Mouse (Mus musculus): ENCODE results near the gene Rab31. TPM values are rescaled to one million over a fixed set of nuclear protein-coding genes. Genes with fewer than 3 reads are reported as not detected.
A peak's percentile ranks its signal among the peaks of the same experiment; 100 is the strongest.

Gene Rab31
- total RNA-seq, 1 experiment: 22.8 TPM

DNA sequence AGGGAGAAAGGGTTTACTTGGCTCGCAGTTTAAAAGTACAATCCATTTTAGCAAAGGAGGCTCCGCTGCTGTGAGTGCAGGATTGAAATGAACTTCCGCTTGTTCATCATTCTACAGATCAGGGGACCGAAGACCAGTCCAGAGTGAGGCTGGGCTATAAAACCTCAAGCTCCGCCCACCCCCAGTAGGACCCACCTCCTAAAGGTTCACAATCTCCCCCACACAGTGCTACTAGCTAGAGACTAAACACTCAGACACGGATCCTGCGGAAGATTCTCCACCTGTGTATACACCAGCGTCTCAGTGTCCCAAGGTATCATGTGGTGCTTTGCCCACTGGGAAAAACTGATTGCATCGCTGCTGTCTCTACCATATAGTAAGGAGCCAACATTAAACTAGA is 40.8 kb downstream of the Rab31 start:
- no peak overlapping the region for H3K27ac ChIP-seq (ENCODE audit: insufficient read depth, low read depth, low read length, poor library complexity, severe bottlenecking)
- H3K9me3 ChIP-seq (ENCODE audit: control insufficient read depth, insufficient read depth, low read depth, low read length): no peaks in the 10 kb centered on the region
- H3K4me1 ChIP-seq (ENCODE audit: control insufficient read depth in 2 of 2, insufficient read depth in 2 of 2, low read length in 2 of 2, poor library complexity in 1 of 2): peaks cover 6 to 32% of the 10 kb centered on the region in 2 experiments; a peak in 3 of 4 replicates
- no peaks in the 10 kb centered on the region for H3K36me3 ChIP-seq (ENCODE audit: control insufficient read depth, insufficient read depth, low read length, poor library complexity, severe bottlenecking)
- no peak overlapping the region for H3K9ac ChIP-seq (ENCODE audit: insufficient read depth, low read depth, low read length, poor library complexity, severe bottlenecking)
- DNase-seq (ENCODE audit: low read depth, low spot score): no peak
- H3K4me3 ChIP-seq (ENCODE audit: insufficient read depth in 1 of 2, low read depth in 1 of 2, low read length in 2 of 2, poor library complexity in 1 of 2, severe bottlenecking in 1 of 2): peak overlapping the region; percentile 12 to 41; a peak in 2 of 4 replicates
- in situ Hi-C loops (cut with MboI; ENCODE audit: low sequenced_read_pairs in 2 of 2, unreplicated experiment in 2 of 2): no loop called here
- no peak for TF ChIP-seq MAFK (IDR thresholded peaks at IDR 0.05; ENCODE audit: insufficient read depth, low read depth, low read length)
- TF ChIP-seq ZNF384 (IDR thresholded peaks at IDR 0.05; ENCODE audit: low read depth, low read length): no peak
- no peak for TF ChIP-seq HCFC1 (IDR thresholded peaks at IDR 0.05; ENCODE audit: borderline replicate concordance, insufficient read depth, low read length)
- no peak for TF ChIP-seq CHD2 (IDR thresholded peaks at IDR 0.05; ENCODE audit: low read depth, low read length)
- no peak for TF ChIP-seq ZC3H11A (IDR thresholded peaks at IDR 0.05; ENCODE audit: borderline replicate concordance, low read depth, low read length)

DNA sequence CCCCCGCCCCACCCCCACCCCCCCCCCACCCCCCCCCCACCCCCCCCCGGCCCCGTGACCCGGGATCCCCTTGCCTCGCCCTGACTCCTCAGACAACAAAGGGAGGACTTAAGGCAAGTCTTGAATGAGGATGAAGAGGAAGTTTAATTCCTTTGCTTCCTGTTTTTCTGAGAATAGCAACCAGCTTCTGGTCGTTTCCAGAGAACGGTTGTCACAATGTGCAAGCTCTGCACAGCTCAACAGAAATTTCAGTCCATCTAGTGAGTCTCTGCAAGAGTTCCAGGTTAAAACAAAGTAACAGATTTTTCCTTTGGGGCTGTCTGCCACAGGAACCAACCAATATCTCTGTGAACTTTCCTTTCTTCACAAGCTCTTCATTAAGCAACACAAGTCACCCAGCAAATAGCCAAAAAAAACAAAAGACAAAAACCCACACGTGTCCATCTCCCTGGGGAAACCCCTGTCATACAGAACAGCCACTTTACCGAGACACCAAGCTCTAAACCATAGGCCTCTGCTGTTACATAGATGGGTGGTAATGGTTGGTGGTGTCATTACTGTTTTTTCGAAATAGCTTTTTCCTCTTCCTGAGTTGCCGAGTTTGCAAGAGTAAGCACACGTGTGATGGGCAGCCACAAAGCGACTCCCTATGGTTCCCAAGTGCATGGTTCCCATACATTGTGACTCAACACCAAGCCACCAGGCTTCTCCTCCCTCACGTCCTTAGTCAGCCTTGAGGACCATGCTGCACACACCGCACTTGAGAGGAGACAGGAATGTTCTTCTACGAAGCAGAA is 42.4 kb downstream of the Rab31 start:
- H3K9ac ChIP-seq (ENCODE audit: insufficient read depth, low read depth, low read length, poor library complexity, severe bottlenecking): no peak overlapping the region

DNA sequence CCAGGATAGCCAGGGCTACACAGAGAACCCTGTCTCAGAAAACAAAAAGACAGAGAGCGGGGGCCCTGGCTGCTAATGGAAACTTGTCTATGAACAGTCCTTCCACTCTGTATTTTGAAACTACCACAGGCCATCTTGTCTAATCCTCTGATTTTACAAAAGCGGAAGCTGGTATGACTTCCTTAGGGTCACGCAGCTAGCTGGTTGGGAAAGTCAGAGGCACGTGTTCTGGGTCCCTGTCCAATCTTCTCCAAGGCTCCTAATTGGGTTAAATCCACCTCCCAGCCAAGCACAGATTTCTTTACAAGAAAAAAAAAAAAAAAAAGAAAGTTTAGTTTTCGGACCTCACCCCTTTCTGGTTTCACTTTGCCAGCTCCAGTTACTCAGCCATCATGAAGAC is 45.8 kb downstream of the Rab31 start:
- Histone ChIP-seq H3K27ac (ENCODE audit: insufficient read depth, low read depth, low read length, poor library complexity, severe bottlenecking) (peak overlapping the region; percentile 92), H3K4me3 (ENCODE audit: insufficient read depth in 1 of 2, low read depth in 1 of 2, low read length in 2 of 2, poor library complexity in 1 of 2, severe bottlenecking in 1 of 2) (peak overlapping the region; percentile 30 to 49; a peak in 3 of 4 replicates), H3K4me1 (ENCODE audit: control insufficient read depth in 2 of 2, insufficient read depth in 2 of 2, low read length in 2 of 2, poor library complexity in 1 of 2) (peaks cover 18 to 40% of the 10 kb centered on the region in 2 experiments; a peak in 3 of 4 replicates), H3K9ac (ENCODE audit: insufficient read depth, low read depth, low read length, poor library complexity, severe bottlenecking) (peak overlapping the region; percentile 72; the same call in 1 of the 2 replicates), H3K36me3 (ENCODE audit: control insufficient read depth, insufficient read depth, low read length, poor library complexity, severe bottlenecking) (no peaks in the 10 kb centered on the region), H3K9me3 (ENCODE audit: control insufficient read depth, insufficient read depth, low read depth, low read length) (no peaks in the 10 kb centered on the region)
- TF ChIP-seq ZNF384 (IDR thresholded peaks at IDR 0.05; ENCODE audit: low read depth, low read length): peak; percentile 77
- TF ChIP-seq MAFK (IDR thresholded peaks at IDR 0.05; ENCODE audit: insufficient read depth, low read depth, low read length): no peak
- in situ Hi-C loops (cut with MboI; ENCODE audit: low sequenced_read_pairs in 2 of 2, unreplicated experiment in 2 of 2): no loop called here
- no peak for DNase-seq (ENCODE audit: low read depth, low spot score)

More for the DNA sequence above, 42.4 kb downstream of the Rab31 start:
- TF ChIP-seq ZC3H11A (IDR thresholded peaks at IDR 0.05; ENCODE audit: borderline replicate concordance, low read depth, low read length) (no peak), MAFK (IDR thresholded peaks at IDR 0.05; ENCODE audit: insufficient read depth, low read depth, low read length) (no peak), HCFC1 (IDR thresholded peaks at IDR 0.05; ENCODE audit: borderline replicate concordance, insufficient read depth, low read length) (no peak), ZNF384 (IDR thresholded peaks at IDR 0.05; ENCODE audit: low read depth, low read length) (no peak), CHD2 (IDR thresholded peaks at IDR 0.05; ENCODE audit: low read depth, low read length) (no peak)
- no peak for DNase-seq (ENCODE audit: low read depth, low spot score)
- no peak overlapping the region for H3K4me3 ChIP-seq (ENCODE audit: insufficient read depth in 1 of 2, low read depth in 1 of 2, low read length in 2 of 2, poor library complexity in 1 of 2, severe bottlenecking in 1 of 2)
- H3K27ac ChIP-seq (ENCODE audit: insufficient read depth, low read depth, low read length, poor library complexity, severe bottlenecking): no peak overlapping the region; the same call in 1 of the 2 replicates
- H3K4me1 ChIP-seq (ENCODE audit: control insufficient read depth in 2 of 2, insufficient read depth in 2 of 2, low read length in 2 of 2, poor library complexity in 1 of 2): peaks cover 6 to 36% of the 10 kb centered on the region in 2 experiments; a peak in 3 of 4 replicates
- no peaks in the 10 kb centered on the region for H3K36me3 ChIP-seq (ENCODE audit: control insufficient read depth, insufficient read depth, low read length, poor library complexity, severe bottlenecking)
- no peaks in the 10 kb centered on the region for H3K9me3 ChIP-seq (ENCODE audit: control insufficient read depth, insufficient read depth, low read depth, low read length)
- in situ Hi-C loops (cut with MboI; ENCODE audit: low sequenced_read_pairs in 2 of 2, unreplicated experiment in 2 of 2): no loop called here

DNA sequence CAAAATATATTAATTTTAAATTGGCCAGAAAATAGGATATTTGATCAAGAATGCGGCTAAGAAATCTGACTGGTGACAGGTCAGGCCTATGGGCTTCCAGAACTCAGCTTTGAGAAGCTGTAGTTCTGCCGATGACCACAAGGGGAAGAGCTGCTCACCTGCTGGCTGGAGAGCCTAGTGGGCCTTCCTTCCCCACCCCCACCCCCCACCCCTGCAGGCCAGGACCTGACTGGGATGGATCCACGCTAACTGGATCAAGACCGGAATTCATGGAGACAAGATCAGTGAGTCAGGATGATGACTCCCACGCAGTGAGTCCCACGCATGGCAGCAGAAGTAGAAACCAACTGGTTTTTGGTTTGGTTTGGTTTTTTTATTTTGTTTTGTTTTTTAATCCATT is 46.3 kb downstream of the Rab31 start:
- peak; percentile 78 for DNase-seq (ENCODE audit: low read depth, low spot score)
- peak overlapping the region; percentile 92 for H3K27ac ChIP-seq (ENCODE audit: insufficient read depth, low read depth, low read length, poor library complexity, severe bottlenecking)
- in situ Hi-C loops (cut with MboI; ENCODE audit: low sequenced_read_pairs in 2 of 2, unreplicated experiment in 2 of 2): no loop called here

More for the DNA sequence above, 46.3 kb downstream of the Rab31 start:
- H3K36me3 ChIP-seq (ENCODE audit: control insufficient read depth, insufficient read depth, low read length, poor library complexity, severe bottlenecking): no peaks in the 10 kb centered on the region
- TF ChIP-seq ZNF384 (IDR thresholded peaks at IDR 0.05; ENCODE audit: low read depth, low read length) (no peak), HCFC1 (IDR thresholded peaks at IDR 0.05; ENCODE audit: borderline replicate concordance, insufficient read depth, low read length) (no peak), ZC3H11A (IDR thresholded peaks at IDR 0.05; ENCODE audit: borderline replicate concordance, low read depth, low read length) (no peak), MAFK (IDR thresholded peaks at IDR 0.05; ENCODE audit: insufficient read depth, low read depth, low read length) (no peak), CHD2 (IDR thresholded peaks at IDR 0.05; ENCODE audit: low read depth, low read length) (no peak)
- H3K9ac ChIP-seq (ENCODE audit: insufficient read depth, low read depth, low read length, poor library complexity, severe bottlenecking): peak overlapping the region; percentile 72; the same call in 1 of the 2 replicates
- H3K9me3 ChIP-seq (ENCODE audit: control insufficient read depth, insufficient read depth, low read depth, low read length): no peaks in the 10 kb centered on the region
- H3K4me1 ChIP-seq (ENCODE audit: control insufficient read depth in 2 of 2, insufficient read depth in 2 of 2, low read length in 2 of 2, poor library complexity in 1 of 2): peaks cover 18 to 36% of the 10 kb centered on the region in 2 experiments; a peak in 3 of 4 replicates
- peak overlapping the region; percentile 30 to 49; a peak in 3 of 4 replicates for H3K4me3 ChIP-seq (ENCODE audit: insufficient read depth in 1 of 2, low read depth in 1 of 2, low read length in 2 of 2, poor library complexity in 1 of 2, severe bottlenecking in 1 of 2)

All from ES-E14 (cell line).